Mouse (Mus musculus) testis, adult 2 months (tissue): ENCODE results near the gene Rasef.
"Not testable (repeated sequence)": the region's sequence is repeated elsewhere in the genome, so short reads cannot be mapped to it uniquely, and the experiment has no call there.

Experiments
- CTCF ChIP-seq: fragments of 200-500 bp; IDR thresholded peaks from 2 replicates; pipeline ENCODE4 v1.5.1; 2012; ENCODE audit warnings: low read depth, mild to moderate bottlenecking, inconsistent platforms, low read length, moderate library complexity; ENCODE audit not compliant: control insufficient read depth, insufficient read depth, insufficient replicate concordance
- POLR2A ChIP-seq: fragments of 200-500 bp; IDR thresholded peaks from 2 replicates; pipeline ENCODE4 v1.6.1; 2012; ENCODE audit warnings: low read depth, mild to moderate bottlenecking, inconsistent platforms, low read length, moderate library complexity; ENCODE audit not compliant: control insufficient read depth

DNA sequence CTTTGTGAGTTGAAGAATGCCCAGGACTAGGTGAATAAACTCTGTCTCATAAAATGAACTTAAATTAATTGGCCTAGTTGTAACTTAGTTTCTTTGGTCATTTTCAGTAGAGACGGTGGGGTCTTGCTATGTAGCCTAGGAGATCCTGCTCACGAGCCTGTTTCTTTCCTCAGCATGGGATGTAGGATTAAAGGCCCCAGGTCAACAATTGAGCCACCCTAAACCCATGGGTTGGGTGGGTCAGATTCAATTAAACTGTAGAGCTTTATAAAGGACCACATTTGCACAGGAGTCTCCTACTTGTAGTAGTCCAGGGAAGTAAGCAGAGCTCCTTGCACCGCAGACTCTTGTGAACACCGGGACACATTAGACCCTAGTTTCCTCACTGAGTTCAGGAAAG is 122.7 kb downstream of the Rasef start, which contains the start of gene Gm11239:
- TF ChIP-seq POLR2A, CTCF: not testable (repeated sequence)
